Mouse (Mus musculus): Measurements from ENCODE around the gene Psma2.

GRCm38 (mm10) chr13:14688955-14689354 lies 75.9 kb downstream of the Psma2 start:
- TF ChIP-seq POLR2A (IDR thresholded peaks at IDR 0.05; ENCODE audit: insufficient read depth, low read length): no peak
- TF ChIP-seq CTCF (IDR thresholded peaks at IDR 0.05; ENCODE audit: low read depth, low read length): no peak
